Mouse (Mus musculus): Measurements from ENCODE around the gene Hmgb1. TPM values are rescaled to one million over a fixed set of nuclear protein-coding genes. Genes with fewer than 3 reads are reported as not detected.
A peak's percentile ranks its signal among the peaks of the same experiment; 100 is the strongest.

The Hmgb1 gene
- polyA plus RNA-seq, 1 experiment from 2014 or later, result 1,384 TPM

DNA sequence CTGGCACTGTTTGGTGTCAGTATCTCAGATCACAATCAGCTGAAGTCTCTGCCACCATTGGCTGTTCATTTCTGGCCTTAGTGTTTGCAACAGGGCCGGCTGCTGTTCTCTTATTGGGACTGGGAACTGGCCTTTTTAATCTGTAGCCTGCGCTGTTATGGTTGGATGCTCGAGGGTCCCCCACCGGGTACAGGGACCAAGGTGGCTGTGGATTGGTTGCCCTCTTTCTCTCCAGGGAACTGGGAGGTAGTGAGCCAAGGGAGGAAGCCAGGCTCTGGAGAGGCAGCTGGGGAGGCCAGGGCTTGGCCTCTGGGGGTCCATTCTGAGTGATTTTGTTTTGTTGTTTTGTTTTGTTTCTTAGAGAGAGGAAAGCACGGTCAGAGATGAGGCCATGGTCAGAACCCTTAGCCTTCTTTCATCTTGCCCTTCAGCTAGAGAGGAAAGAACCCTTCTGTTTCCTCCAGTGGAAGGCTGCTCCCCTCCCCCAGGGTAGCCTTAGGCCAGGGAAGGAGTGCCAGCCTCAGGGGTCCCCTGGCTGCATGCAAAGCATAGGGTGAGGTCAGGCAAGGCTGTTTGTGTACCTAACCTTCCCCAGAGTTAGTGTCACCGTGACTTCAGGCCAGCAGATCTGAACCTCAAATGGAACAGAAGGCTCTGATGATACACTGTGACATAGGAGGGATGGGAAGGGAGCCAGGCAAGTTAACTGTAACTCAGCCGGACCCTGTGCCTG lies 66.3 kb downstream of the Hmgb1 start:
- peak; percentile 54; the same call in 1 of the 2 replicates for ATAC-seq (ENCODE audit: low FRiP score, low TSS enrichment)
- WGBS, result 33% methylated on average over 7 of the region's 7 CpGs
- no peak overlapping the region for H3K4me3 ChIP-seq (ENCODE audit: low read length)
- H3K9me3 ChIP-seq (ENCODE audit: low read length), result no peaks in the 10 kb centered on the region
- no peak overlapping the region for H3K4me2 ChIP-seq (replicated peaks; ENCODE audit: low read depth, low read length)
- peaks cover 3% of the 10 kb centered on the region; the same call in 1 of the 2 replicates for H3K4me1 ChIP-seq (ENCODE audit: insufficient read depth, low read length)
- no peak overlapping the region for H3K27ac ChIP-seq (ENCODE audit: low read length)
- no peaks in the 10 kb centered on the region for H3K36me3 ChIP-seq (ENCODE audit: insufficient read depth, low read length)
- no peak overlapping the region for H3K9ac ChIP-seq (replicated peaks; ENCODE audit: low read length)
- no peaks in the 10 kb centered on the region for H3K27me3 ChIP-seq (ENCODE audit: insufficient read depth, low read length)

DNA sequence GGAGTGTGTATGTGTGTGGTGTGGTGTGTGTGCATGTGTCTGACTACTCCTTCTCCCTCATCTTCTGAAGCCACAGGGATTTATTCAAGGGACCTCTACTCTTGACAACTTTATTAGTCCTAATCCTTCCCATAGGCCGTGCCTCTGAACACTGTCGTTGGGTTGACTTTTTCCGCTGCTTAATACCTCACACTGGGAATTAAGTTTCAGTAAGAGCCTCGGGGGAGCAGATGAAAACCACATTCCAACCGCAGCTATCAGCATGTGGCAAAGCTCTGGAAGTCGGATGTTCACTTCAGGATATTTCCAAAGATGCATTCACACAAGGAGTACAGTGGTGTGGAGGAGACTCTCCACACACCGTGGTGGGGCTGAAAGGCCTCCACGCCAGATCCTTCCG lies 69.7 kb downstream of the Hmgb1 start:
- Histone ChIP-seq H3K9ac (replicated peaks; ENCODE audit: low read length) (no peak overlapping the region), H3K4me1 (ENCODE audit: insufficient read depth, low read length) (peaks cover 3% of the 10 kb centered on the region; the same call in 1 of the 2 replicates), H3K27me3 (ENCODE audit: insufficient read depth, low read length) (no peaks in the 10 kb centered on the region), H3K36me3 (ENCODE audit: insufficient read depth, low read length) (no peaks in the 10 kb centered on the region), H3K27ac (ENCODE audit: low read length) (no peak overlapping the region), H3K9me3 (ENCODE audit: low read length) (no peaks in the 10 kb centered on the region), H3K4me2 (replicated peaks; ENCODE audit: low read depth, low read length) (no peak overlapping the region), H3K4me3 (ENCODE audit: low read length) (no peak overlapping the region)
- no peak for ATAC-seq (ENCODE audit: low FRiP score, low TSS enrichment)
- 64% methylated on average over 9 of the region's 9 CpGs for WGBS

DNA sequence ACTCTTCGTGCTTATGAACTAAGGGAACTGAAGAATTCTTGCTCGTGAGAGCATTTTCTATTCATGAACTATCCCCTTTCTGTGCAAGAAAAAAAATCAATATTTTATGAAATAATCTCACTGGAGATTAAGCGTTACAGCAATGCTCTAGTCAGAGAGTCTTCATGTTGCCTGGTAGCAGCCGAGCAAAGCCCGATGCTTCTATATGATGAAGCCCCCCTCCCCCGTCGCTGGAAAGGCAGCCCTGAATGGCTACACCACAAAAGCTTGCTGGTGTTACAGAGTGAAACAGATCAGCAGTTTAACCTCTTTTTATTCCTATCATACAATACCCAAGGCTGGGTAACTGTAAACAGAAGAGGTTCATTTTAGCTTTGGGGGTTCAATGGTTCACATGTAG lies 70.3 kb downstream of the Hmgb1 start:
- no peak overlapping the region for H3K4me3 ChIP-seq (ENCODE audit: low read length)
- ATAC-seq (ENCODE audit: low FRiP score, low TSS enrichment), result no peak
- H3K9me3 ChIP-seq (ENCODE audit: low read length), result no peaks in the 10 kb centered on the region
- no peaks in the 10 kb centered on the region for H3K27me3 ChIP-seq (ENCODE audit: insufficient read depth, low read length)
- peaks cover 3% of the 10 kb centered on the region; the same call in 1 of the 2 replicates for H3K4me1 ChIP-seq (ENCODE audit: insufficient read depth, low read length)
- H3K27ac ChIP-seq (ENCODE audit: low read length), result no peak overlapping the region
- H3K9ac ChIP-seq (replicated peaks; ENCODE audit: low read length), result no peak overlapping the region
- 85% methylated on average over 7 of the region's 7 CpGs for WGBS
- H3K36me3 ChIP-seq (ENCODE audit: insufficient read depth, low read length), result no peaks in the 10 kb centered on the region
- H3K4me2 ChIP-seq (replicated peaks; ENCODE audit: low read depth, low read length), result no peak overlapping the region

DNA sequence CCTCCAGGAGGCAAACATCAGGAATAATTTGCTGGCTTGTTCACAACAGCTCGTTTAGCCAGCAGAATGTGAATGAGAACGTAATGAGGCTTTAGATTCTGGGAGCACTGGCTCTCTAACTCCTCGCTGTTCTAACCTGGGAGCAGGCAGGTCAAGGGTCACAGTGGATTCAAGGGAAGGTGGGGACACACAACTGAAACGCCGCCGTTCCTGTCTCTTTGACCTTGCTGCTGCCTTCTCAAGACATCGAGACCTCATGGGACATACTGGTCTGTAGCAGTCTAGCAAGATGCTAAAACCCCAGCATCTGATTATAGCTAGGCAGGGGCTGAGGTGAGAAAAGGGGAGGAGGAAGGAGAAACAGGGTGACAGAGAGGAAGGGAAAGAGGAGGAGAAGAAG lies 70.8 kb downstream of the Hmgb1 start:
- H3K4me2 ChIP-seq (replicated peaks; ENCODE audit: low read depth, low read length), result no peak overlapping the region
- H3K4me3 ChIP-seq (ENCODE audit: low read length), result no peak overlapping the region
- WGBS, result 61% methylated on average over 7 of the region's 7 CpGs
- no peaks in the 10 kb centered on the region for H3K9me3 ChIP-seq (ENCODE audit: low read length)
- no peaks in the 10 kb centered on the region for H3K36me3 ChIP-seq (ENCODE audit: insufficient read depth, low read length)
- no peaks in the 10 kb centered on the region for H3K27me3 ChIP-seq (ENCODE audit: insufficient read depth, low read length)
- peaks cover 3% of the 10 kb centered on the region; the same call in 1 of the 2 replicates for H3K4me1 ChIP-seq (ENCODE audit: insufficient read depth, low read length)
- no peak overlapping the region for H3K9ac ChIP-seq (replicated peaks; ENCODE audit: low read length)
- H3K27ac ChIP-seq (ENCODE audit: low read length), result no peak overlapping the region
- ATAC-seq (ENCODE audit: low FRiP score, low TSS enrichment), result no peak

DNA sequence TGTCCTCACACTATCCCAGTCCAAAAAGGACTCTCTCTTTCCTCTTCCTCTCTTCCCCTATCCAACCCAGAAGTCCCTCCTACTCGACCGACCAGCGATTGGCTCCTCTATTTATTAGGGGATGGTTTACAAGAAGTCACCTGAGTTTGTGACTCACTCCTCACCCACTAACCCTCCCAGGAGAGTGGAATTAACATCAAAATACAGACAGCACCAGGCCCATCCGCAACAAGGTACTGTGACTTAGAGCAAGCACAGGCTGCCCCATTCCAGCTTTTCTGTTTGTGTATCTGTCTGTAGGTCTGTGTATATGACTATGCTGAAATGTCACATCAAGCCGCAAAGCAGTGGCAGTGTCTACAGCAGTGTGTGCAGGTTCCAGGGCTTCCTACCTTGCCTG lies 71.7 kb downstream of the Hmgb1 start:
- no peaks in the 10 kb centered on the region for H3K36me3 ChIP-seq (ENCODE audit: insufficient read depth, low read length)
- no peaks in the 10 kb centered on the region for H3K4me1 ChIP-seq (ENCODE audit: insufficient read depth, low read length)
- ATAC-seq (ENCODE audit: low FRiP score, low TSS enrichment), result no peak
- no peak overlapping the region for H3K9ac ChIP-seq (replicated peaks; ENCODE audit: low read length)
- H3K9me3 ChIP-seq (ENCODE audit: low read length), result no peaks in the 10 kb centered on the region
- 85% methylated on average over 5 of the region's 5 CpGs for WGBS
- no peak overlapping the region for H3K4me3 ChIP-seq (ENCODE audit: low read length)
- no peaks in the 10 kb centered on the region for H3K27me3 ChIP-seq (ENCODE audit: insufficient read depth, low read length)
- H3K4me2 ChIP-seq (replicated peaks; ENCODE audit: low read depth, low read length), result no peak overlapping the region
- H3K27ac ChIP-seq (ENCODE audit: low read length), result no peak overlapping the region

DNA sequence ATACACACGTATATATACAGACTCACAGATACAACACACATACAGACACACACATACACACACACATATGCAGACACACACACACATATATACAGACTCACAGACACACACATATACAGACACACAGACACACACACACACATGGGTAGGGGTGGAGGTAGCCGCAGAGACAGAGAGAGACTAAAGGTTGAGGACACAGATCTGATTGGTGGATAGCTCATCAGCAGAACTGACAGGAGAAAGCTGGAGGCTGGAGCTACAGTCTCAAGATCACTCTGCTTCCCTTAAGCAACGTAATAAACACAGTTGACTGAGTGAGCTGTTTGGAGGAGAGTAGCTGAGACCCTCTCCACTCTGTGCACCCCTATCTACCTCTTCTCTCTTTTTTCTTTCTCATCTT lies 75.1 kb downstream of the Hmgb1 start:
- no peak for ATAC-seq (ENCODE audit: low FRiP score, low TSS enrichment)
- 77% methylated on average over 3 of the region's 3 CpGs for WGBS
- Histone ChIP-seq H3K4me3 (ENCODE audit: low read length) (no peak overlapping the region), H3K27ac (ENCODE audit: low read length) (no peak overlapping the region), H3K9me3 (ENCODE audit: low read length) (no peaks in the 10 kb centered on the region), H3K9ac (replicated peaks; ENCODE audit: low read length) (no peak overlapping the region), H3K27me3 (ENCODE audit: insufficient read depth, low read length) (no peaks in the 10 kb centered on the region), H3K4me2 (replicated peaks; ENCODE audit: low read depth, low read length) (no peak overlapping the region), H3K4me1 (ENCODE audit: insufficient read depth, low read length) (no peaks in the 10 kb centered on the region), H3K36me3 (ENCODE audit: insufficient read depth, low read length) (no peaks in the 10 kb centered on the region)

DNA sequence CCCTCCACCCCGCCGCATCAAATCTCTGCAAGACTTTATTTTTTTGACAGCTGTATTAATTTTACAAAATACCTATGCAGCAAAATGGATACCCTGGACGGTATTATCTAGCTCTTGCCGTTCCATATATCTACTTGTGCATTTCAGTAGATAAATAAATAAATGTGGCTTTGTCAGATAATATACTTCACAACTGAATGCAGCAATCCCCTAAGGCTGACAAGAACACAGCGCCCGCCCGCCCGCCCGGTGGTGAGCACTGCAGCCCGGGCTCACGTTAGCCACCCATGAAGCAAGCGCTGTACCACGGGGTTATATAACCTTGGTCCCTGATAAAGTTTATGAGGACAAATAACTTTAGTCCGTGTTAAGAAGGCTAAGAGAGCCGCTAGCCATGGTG lies 76.1 kb downstream of the Hmgb1 start:
- WGBS, result 83% methylated on average over 15 of the region's 15 CpGs
- Histone ChIP-seq H3K9ac (replicated peaks; ENCODE audit: low read length) (no peak overlapping the region), H3K27ac (ENCODE audit: low read length) (no peak overlapping the region), H3K27me3 (ENCODE audit: insufficient read depth, low read length) (no peaks in the 10 kb centered on the region), H3K9me3 (ENCODE audit: low read length) (no peaks in the 10 kb centered on the region), H3K4me3 (ENCODE audit: low read length) (no peak overlapping the region), H3K36me3 (ENCODE audit: insufficient read depth, low read length) (no peaks in the 10 kb centered on the region), H3K4me1 (ENCODE audit: insufficient read depth, low read length) (no peaks in the 10 kb centered on the region), H3K4me2 (replicated peaks; ENCODE audit: low read depth, low read length) (no peak overlapping the region)
- no peak for ATAC-seq (ENCODE audit: low FRiP score, low TSS enrichment)

DNA sequence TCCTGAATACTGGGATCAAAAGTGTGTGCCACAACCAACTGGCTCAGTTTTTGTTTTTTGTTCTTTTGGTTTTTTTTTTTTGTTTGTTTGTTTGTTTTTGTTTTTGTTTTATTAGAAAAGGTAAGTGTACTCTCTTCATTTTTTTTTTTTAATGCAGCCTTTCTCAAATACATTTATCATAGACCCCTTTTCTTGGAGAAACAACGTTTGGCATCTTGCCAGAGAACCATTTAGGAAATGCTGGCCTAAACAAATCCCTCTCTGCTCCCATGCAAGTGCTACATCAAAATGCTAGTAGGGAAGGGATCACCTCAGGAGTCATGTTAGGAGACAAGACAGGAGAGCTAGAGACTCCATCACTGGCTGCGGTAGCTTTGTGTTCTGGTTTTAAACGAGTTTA lies 76.7 kb downstream of the Hmgb1 start:
- Histone ChIP-seq H3K27ac (ENCODE audit: low read length) (no peak overlapping the region), H3K4me3 (ENCODE audit: low read length) (no peak overlapping the region), H3K27me3 (ENCODE audit: insufficient read depth, low read length) (no peaks in the 10 kb centered on the region), H3K4me1 (ENCODE audit: insufficient read depth, low read length) (no peaks in the 10 kb centered on the region), H3K9me3 (ENCODE audit: low read length) (no peaks in the 10 kb centered on the region), H3K4me2 (replicated peaks; ENCODE audit: low read depth, low read length) (no peak overlapping the region), H3K36me3 (ENCODE audit: insufficient read depth, low read length) (no peaks in the 10 kb centered on the region), H3K9ac (replicated peaks; ENCODE audit: low read length) (no peak overlapping the region)
- WGBS, result 59% methylated on average over 3 of the region's 3 CpGs
- ATAC-seq (ENCODE audit: low FRiP score, low TSS enrichment), result no peak

DNA sequence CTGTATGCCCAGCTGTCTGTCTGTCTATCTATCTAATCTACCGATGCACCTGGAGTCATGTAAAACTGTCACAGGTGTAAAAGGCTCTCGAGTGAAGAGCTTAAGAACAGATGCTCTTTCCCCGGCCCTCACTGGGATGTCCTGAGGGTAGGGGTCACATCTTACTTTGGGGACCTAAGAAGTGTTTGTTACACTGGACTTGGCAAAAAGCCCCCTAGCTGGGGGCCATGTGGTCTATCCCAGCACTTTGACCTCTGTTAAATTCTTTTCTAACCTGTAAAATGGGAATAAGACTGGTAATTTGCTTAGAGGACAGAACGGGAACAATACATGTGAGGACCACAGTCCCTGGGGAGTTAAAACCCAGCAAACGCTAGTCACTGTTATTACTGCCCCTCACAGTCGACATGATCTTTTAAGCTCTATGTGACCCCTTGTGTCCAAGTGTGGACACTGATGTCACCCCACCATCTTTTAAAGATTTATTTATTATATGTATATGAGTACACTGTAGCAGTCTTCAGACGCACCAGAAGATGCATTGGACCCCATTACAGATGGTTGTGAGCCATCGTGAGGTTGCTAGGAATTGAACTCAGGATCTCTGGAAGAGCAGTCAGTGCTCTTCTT lies 80.1 kb downstream of the Hmgb1 start:
- H3K36me3 ChIP-seq (ENCODE audit: insufficient read depth, low read length), result no peaks in the 10 kb centered on the region
- no peak overlapping the region for H3K4me3 ChIP-seq (ENCODE audit: low read length)
- H3K4me1 ChIP-seq (ENCODE audit: insufficient read depth, low read length), result no peaks in the 10 kb centered on the region
- WGBS, result 90% methylated on average over 8 of the region's 8 CpGs
- no peak overlapping the region for H3K9ac ChIP-seq (replicated peaks; ENCODE audit: low read length)
- H3K4me2 ChIP-seq (replicated peaks; ENCODE audit: low read depth, low read length), result no peak overlapping the region
- no peak for ATAC-seq (ENCODE audit: low FRiP score, low TSS enrichment)
- no peak overlapping the region for H3K27ac ChIP-seq (ENCODE audit: low read length)
- no peaks in the 10 kb centered on the region for H3K27me3 ChIP-seq (ENCODE audit: insufficient read depth, low read length)
- no peaks in the 10 kb centered on the region for H3K9me3 ChIP-seq (ENCODE audit: low read length)

DNA sequence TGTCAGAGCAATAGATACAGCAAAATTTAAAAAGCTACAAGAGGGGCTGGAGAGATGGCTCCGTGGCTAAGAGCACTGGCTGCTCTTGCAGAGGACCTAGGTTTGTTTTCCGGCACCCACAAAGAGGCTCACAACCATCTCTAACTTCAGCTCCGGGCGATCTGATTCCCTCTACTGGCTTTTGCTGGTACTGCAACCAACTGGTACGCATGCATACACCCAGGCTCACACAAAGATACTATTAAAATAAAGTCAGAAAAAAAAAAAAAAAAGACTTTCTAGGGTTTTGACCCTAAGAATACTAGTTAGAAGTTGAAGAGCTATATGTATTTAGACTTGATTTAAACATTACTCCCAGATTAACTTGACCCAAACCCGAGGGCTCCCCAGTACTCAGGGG lies 82.4 kb downstream of the Hmgb1 start:
- no peak overlapping the region for H3K4me2 ChIP-seq (replicated peaks; ENCODE audit: low read depth, low read length)
- no peaks in the 10 kb centered on the region for H3K27me3 ChIP-seq (ENCODE audit: insufficient read depth, low read length)
- WGBS, result 85% methylated on average over 6 of the region's 6 CpGs

More for the DNA sequence above, 82.4 kb downstream of the Hmgb1 start:
- Histone ChIP-seq H3K27ac (ENCODE audit: low read length) (no peak overlapping the region), H3K4me3 (ENCODE audit: low read length) (no peak overlapping the region), H3K36me3 (ENCODE audit: insufficient read depth, low read length) (no peaks in the 10 kb centered on the region), H3K4me1 (ENCODE audit: insufficient read depth, low read length) (no peaks in the 10 kb centered on the region), H3K9me3 (ENCODE audit: low read length) (no peaks in the 10 kb centered on the region), H3K9ac (replicated peaks; ENCODE audit: low read length) (no peak overlapping the region)
- ATAC-seq (ENCODE audit: low FRiP score, low TSS enrichment), result no peak

Measured in kidney, embryonic 16.5 days (tissue).